Mouse (Mus musculus) gastrocnemius, adult 18-20 months (tissue): ENCODE results near the gene Snapc4. TPM values are rescaled to one million over a fixed set of nuclear protein-coding genes. Genes with fewer than 3 reads are reported as not detected.

Source experiments
- DNase-seq: peaks from one replicate; pipeline ENCODE4 v3.0.0; 2021; ENCODE audit warnings: low spot score
- total RNA-seq, 2 experiments: library from RNA; stranded (reverse); gene quantifications; 2 replicates each; pipeline ENCODE4 v1.2.3; 2021

Gene Snapc4
- total RNA-seq, 2 experiments from 2014 or later = 4.2 to 6.5 TPM

GRCm38 (mm10) chr2:26314281-26315071, 66.0 kb downstream of the Snapc4 start:
- DNase-seq = peak; percentile 52

GRCm38 (mm10) chr2:26313394-26313793, 67.1 kb downstream of the Snapc4 start:
- DNase-seq = no peak

- no peak for DNase-seq
Observed at GRCm38 (mm10) chr2:26312812-26313211, 67.6 kb downstream of the Snapc4 start.

Other genes starting within 250 kb of the Snapc4 start
- gene Lhx3, start 172.4 kb downstream of the Snapc4 start, total RNA-seq = not detected
- 1 to 10 TPM; 3.5 to 3.8 TPM for gene Qsox2, start 143.1 kb downstream of the Snapc4 start, total RNA-seq
- gene Ccdc187, start 86.1 kb downstream of the Snapc4 start, total RNA-seq = not detected
- 1 to 10 TPM; 1.6 to 2.3 TPM for gene Gpsm1, start 65.1 kb downstream of the Snapc4 start, total RNA-seq
- 10 to 100 TPM; 21.3 to 23.0 TPM for gene Dnlz, start 28.5 kb downstream of the Snapc4 start, total RNA-seq
- under 1 TPM; 0.47 to 0.82 TPM for gene Card9, start 19.7 kb downstream of the Snapc4 start, total RNA-seq
- gene Entr1, start 8.7 kb upstream of the Snapc4 start, total RNA-seq = 10 to 100 TPM; 24.3 to 25.6 TPM
- gene Pmpca, start 8.7 kb upstream of the Snapc4 start, total RNA-seq = 100 to 1,000 TPM; 131 to 133 TPM
- 1 to 10 TPM; 8.6 to 9.2 TPM for gene Inpp5e, start 28.6 kb upstream of the Snapc4 start, total RNA-seq
- 10 to 100 TPM; 23.5 to 24.8 TPM for gene Sec16a, start 64.6 kb upstream of the Snapc4 start, total RNA-seq
- gene Notch1, start 136.0 kb upstream of the Snapc4 start, total RNA-seq = 10 to 100 TPM in 1 of 2 experiments, 1 to 10 TPM in 1; 6.1 to 10.0 TPM
- 10 to 100 TPM; 19.6 to 34.7 TPM for gene Egfl7, start 199.4 kb upstream of the Snapc4 start, total RNA-seq
- gene Gm20532, start 206.0 kb upstream of the Snapc4 start, total RNA-seq = not detected
- 1 to 10 TPM; 6.3 to 7.5 TPM for gene Agpat2, start 223.8 kb upstream of the Snapc4 start, total RNA-seq
- 1 to 10 TPM; 1.9 TPM for gene Fam69b, start 247.8 kb upstream of the Snapc4 start, total RNA-seq